Mouse (Mus musculus): Measurements from ENCODE around the gene Zbtb42.

The Zbtb42 gene

GRCm38 (mm10) chr12:112661851-112662250 lies 16.8 kb upstream of the Zbtb42 start:
- no peak for DNase-seq

- DNase-seq, result peak; percentile 53
Observed at GRCm38 (mm10) chr12:112663303-112663702, 15.3 kb upstream of the Zbtb42 start.

GRCm38 (mm10) chr12:112663716-112664115 lies 14.9 kb upstream of the Zbtb42 start:
- DNase-seq, result no peak

DNA sequence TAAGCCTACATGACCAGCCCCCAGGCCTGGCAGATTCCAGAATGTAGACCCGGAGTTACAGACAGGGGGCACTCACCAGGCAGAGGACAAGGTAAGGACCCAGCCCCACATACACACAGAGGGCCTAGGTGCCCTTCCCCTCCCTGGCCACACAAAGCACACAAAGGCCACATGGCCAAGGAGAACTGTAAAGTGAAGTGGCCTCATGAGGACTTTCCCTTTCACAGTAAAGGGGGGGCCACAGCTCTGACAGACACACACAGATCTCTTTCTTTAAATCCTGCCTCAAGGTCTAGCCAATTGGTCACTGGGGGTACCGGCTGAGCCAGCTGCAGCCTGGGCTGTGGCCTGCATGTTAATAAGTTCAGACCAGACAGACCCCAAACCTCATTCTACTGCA lies 14.5 kb upstream of the Zbtb42 start:
- no peak for DNase-seq

GRCm38 (mm10) chr12:112664656-112665055 lies 14.0 kb upstream of the Zbtb42 start:
- peak; percentile 60 for DNase-seq

- DNase-seq, result peak; percentile 67
Observed at GRCm38 (mm10) chr12:112665445-112665844, 13.2 kb upstream of the Zbtb42 start.

- DNase-seq, result no peak
Observed at GRCm38 (mm10) chr12:112665881-112666544, 12.6 kb upstream of the Zbtb42 start.

- peak; percentile 35 for DNase-seq
Observed at GRCm38 (mm10) chr12:112667619-112668297, 10.9 kb upstream of the Zbtb42 start.

- peak; percentile 36 for DNase-seq
Observed at GRCm38 (mm10) chr12:112670718-112671393, 7.8 kb upstream of the Zbtb42 start.

DNA sequence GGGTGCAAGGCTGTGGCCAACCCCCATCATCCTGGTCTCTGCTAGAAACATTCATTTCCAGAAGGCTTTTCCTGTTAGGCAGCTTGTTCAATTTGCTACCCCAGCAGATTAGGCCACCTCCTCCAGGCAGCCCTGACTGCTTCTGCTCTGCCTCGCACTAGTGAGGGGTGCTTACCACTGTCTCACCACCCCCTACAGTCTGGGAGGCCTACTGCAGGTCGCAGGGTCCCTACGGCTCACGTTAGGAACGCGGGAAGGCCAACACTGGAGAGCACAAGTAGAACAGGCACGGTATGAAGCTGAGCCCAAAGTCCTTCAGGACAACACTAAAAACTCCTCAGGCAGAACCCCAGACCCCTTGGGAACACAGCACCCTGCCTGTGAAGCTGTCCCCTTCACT lies 6.7 kb upstream of the Zbtb42 start:
- DNase-seq, result peak; percentile 33

- peak; percentile 64 for DNase-seq
Observed at GRCm38 (mm10) chr12:112672744-112673575, 5.7 kb upstream of the Zbtb42 start.

- DNase-seq, result peak; percentile 74
Observed at GRCm38 (mm10) chr12:112673576-112674091, 5.0 kb upstream of the Zbtb42 start.

GRCm38 (mm10) chr12:112674132-112675011 lies 4.3 kb upstream of the Zbtb42 start, which contains the start of gene Akt1:
Gene Akt1 (minus strand): TSS chr12:112674884.
- peak; percentile 76 for DNase-seq

GRCm38 (mm10) chr12:112675245-112676035 lies 3.2 kb upstream of the Zbtb42 start:
- DNase-seq, result peak; percentile 84

DNA sequence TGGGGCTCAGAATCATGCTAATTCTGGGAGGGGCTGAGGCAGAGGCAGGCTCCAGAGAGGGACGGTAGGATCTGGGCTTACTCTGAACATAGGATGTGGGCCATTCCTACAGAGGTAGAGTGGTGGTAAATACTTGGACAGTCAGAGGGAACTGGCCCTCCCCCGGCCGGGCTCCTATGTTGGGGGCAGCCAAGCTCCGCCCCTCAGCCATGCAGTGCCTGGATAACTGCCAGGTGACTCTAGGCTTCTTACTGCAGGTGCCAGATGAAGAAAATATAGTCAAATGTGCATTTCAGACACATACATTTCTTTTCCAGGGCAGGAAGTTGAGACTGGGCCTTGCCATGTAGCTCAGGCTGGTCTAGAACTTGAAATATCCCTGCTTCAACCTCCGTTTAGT lies 1.6 kb upstream of the Zbtb42 start:
- no peak for DNase-seq

- no peak for DNase-seq
Observed at GRCm38 (mm10) chr12:112677943-112678554, 579 bp upstream of the Zbtb42 start.

DNA sequence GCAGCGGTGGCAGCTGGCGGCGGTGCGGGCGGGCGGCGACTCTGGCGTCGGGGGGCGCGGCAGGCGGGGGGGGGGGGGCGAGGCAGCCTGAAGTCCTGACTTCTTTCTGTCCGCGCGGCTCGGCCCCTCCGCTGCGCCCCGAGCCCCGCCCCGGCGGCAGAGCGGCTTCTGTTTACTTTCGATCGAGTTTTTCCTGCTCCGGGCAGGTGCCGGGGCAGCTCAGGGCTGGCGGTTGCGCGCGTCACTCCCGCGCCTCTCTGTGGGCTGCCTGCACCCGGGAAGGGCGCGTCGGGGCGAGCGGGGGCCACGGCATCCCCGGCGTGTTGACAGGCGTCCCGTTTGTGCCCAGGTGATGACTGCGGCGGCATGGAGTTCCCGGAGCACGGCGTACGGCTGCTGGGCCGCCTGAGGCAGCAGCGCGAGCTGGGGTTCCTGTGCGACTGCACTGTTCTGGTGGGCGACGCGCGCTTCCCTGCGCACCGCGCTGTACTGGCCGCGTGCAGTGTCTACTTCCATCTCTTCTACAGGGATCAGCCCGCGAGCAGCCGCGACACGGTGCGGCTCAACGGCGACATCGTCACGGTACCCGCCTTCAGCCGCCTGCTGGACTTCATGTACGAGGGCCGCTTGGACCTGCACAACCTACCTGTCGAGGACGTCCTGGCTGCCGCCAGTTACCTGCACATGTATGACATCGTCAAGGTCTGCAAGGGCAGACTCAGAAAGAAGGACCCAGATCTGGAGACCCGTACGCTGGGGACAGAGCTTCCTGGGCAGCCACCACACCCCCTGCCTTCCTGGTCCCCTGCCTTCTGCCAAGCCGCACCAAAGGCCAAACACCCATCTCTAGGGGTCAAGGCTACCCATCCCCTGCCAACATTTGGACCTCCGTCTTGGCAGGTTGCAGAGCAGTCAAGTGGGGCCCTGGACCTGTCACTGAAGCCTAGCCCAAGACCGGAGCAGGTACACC lies 684 bp downstream of the Zbtb42 start:
- no peak for DNase-seq

DNA sequence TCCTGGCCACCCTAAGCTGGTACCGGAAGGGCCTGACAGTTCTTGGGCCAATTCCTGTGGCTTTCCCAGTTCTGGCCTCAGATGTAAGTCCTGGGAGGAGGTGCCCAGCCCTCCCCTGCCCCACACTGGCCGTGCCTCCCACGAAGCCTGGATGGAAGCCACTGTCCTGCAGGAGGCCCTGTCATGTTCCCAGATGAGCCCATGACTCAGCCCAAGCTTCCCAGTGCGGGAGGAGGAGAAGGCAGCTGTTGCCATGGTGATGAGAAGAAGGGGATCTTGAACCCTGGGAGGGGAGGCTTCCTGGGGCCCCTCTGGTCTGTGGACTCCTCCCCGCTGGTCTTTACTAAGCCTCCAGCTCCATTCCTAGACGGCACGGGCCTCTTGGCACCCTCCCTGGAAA lies 4.7 kb downstream of the Zbtb42 start:
- DNase-seq, result no peak

DNA sequence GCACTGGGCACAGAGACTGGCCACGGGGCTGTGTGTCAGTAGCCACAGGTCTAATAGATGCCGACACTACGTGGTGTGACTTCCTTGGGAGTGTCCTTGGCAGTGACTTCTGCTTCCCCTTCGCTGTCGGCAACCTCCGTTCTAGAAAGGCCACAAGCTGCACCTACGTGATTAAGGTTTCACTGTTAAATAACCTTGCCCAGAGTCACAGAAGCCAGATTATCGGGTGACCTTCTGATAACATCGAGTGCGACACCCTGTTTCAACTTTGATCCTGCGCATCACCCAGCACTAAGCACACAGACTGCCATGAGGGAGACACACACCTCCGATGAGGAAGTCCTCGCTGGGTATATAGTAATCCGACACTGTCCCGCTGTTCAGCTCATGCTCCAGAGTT lies 9.8 kb downstream of the Zbtb42 start:
- DNase-seq, result no peak
